Mouse (Mus musculus): Measurements from ENCODE around the gene Tapt1.

The Tapt1 gene

DNA sequence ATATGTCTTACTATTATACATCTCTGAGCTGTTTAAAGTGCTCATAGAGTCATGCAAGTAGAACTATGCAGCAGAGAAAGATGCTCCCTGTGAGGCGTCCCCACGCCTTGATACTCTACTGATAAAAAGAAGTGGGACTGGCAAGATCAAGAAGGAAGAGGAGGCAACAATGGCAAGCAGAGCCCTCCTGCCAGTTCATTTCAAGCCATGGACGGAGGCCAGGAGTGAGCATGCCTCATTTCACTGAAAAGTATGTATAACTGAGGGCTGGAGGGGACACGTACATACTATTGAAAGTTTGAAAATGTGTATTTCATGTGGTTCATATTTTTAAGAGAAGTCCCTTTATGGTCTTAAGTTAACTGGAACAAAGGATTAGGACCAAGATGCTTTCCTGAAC lies 28.0 kb downstream of the Tapt1 start:
- DNase-seq (ENCODE audit: low read depth, low spot score) = no peak

DNA sequence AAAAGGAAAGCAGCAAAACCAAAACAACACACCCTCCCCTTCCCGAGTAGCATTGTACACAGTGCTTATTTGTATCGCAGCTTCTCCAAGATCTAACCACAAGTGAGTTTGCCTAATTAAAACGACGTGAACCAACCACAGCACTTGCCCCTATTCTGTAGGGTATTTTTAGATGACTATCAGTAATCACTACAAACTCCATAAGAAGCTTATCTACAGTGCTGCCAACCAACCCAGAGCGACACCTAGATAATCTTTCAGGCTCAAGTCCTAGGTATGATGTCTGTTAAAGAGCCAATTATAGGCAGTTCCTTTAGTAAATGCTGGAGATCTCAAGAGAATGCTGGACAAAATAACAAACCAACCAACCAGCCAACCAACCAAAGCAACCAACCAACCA lies 28.6 kb downstream of the Tapt1 start:
- DNase-seq (ENCODE audit: low read depth, low spot score) = no peak

DNA sequence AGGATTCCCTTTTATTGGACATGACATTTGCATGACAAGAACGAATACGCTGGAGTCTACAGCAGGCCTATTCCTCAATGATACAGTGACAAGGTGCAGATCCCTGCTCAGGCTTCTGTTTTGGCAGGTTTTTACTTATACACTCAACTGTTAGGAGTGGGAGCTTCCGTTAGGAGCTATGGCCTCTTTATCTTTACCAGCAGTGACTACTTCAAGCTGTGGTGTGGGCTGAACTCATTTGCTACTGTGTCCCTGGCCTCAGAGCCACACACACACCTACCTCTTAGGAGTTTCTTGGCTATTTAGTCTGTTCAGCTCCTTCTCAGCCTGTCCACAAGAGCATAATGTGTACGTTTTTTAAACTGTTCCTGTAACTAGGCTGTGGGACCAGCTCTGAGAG lies 30.3 kb downstream of the Tapt1 start:
- no peak for DNase-seq (ENCODE audit: low read depth, low spot score)

DNA sequence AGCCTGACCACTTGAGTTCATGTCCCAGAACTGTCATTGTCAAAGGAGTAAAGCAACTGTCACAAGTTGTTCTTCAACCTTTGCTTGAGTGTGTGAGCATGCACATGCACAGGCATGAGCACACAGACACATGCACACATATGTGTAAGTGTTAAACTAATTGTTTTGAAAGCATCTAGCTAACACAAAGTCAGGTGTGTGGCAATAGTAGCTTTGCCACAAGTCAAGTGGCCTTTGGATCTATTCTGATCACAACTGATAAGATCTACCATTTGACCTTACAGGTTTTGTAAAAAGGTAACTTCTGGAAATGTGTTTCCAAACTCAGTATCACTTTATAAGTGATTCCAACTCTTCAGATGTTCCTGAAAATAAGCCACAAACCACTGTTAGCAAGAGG lies 39.1 kb downstream of the Tapt1 start:
- no peak for DNase-seq (ENCODE audit: low read depth, low spot score)

DNA sequence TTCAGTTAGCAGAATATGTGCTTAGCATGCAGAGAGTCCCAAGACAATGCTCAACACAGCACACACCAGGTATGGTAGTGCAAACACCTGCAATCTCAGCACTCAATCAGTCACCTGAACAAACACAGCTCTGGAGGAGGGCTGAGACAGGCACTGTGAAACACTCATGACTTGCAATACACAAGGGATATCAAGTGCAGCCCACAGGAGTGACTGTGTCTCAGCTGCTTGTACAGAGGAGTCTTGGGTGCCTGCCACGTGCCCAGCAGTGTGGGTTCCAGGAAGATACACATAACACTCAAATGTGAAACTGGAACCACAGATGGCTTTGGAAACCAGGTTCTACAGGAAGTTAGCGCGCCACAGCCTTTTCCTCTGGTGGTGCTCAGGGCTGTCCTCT lies 44.8 kb downstream of the Tapt1 start:
- DNase-seq (ENCODE audit: low read depth, low spot score) = peak; percentile 61

DNA sequence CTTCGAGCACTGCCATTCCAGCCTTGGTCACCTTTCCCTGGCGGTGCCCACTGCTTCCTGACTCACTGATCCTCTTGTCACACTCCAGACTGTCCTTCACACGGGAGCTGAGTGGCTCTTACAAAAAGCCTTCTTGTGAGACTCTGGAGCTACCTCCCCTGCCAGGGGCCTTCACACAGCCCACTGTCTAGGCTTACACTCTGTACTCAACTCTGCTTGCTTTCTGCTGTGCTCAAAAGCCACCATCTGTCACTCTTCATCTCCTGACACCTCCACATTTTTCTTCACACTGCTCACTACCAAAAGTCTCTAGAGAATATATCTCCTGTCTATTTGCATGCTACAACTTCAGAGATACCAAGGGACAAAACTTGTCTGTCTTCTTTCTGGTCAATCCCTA lies 46.0 kb downstream of the Tapt1 start:
- no peak for DNase-seq (ENCODE audit: low read depth, low spot score)

DNA sequence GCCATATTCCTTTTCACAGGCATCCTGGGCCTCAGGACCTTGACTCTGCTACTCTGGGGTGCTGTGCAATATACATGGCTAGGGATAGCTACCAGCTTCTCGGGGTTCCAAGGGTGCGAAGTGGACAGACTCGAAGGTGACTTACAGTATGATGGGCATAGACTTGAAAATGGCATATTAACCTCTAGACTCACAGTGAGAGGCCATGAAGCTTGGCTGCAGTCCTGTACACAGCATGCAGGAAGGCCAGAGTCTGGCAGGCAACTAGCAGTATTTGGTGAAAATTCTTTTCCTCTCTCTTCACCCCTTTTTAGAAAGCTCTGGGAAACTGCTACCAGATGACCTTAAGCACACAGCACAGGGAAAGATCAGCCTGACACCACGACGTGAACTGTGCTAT lies 52.4 kb downstream of the Tapt1 start:
- DNase-seq (ENCODE audit: low read depth, low spot score) = no peak

DNA sequence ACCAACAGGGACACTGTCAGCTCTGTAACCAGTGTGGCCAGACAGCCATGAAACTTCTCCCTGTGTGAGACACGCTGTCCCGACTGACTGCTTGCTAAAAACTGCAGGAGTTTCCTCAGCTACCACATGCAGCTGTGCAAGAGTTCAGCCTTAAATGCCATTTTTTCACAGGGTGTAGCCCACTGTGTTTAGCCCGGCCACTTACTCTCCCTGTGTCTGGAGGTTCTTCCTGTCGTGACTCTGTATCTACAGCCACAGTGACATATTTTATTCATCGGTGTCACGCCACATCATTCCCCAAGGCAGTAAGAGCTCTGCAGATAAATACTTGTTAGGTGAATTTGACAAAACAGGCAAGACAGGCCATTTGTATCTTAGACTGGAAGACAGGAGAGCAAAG lies 59.6 kb downstream of the Tapt1 start:
- no peak for DNase-seq (ENCODE audit: low read depth, low spot score)

DNA sequence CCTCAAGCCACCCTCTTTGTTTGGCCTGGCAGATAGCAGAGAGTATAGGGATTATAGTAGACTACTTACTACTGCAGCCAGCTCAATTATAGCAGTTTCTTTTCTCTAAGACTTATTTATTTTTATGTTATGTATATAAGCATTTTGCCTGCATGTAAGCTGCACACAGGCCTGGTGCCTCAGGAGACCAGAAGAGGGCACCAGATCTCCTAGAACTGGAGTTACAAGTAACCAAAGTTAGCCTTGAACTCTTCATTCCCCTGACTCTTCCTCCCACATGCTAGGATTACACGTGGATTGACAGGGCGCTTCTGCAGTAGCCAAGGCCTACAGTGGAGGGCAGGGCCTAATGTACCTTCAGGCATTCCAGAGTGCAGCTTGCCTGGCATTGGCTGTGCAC lies 60.6 kb downstream of the Tapt1 start:
- DNase-seq (ENCODE audit: low read depth, low spot score) = peak; percentile 69

DNA sequence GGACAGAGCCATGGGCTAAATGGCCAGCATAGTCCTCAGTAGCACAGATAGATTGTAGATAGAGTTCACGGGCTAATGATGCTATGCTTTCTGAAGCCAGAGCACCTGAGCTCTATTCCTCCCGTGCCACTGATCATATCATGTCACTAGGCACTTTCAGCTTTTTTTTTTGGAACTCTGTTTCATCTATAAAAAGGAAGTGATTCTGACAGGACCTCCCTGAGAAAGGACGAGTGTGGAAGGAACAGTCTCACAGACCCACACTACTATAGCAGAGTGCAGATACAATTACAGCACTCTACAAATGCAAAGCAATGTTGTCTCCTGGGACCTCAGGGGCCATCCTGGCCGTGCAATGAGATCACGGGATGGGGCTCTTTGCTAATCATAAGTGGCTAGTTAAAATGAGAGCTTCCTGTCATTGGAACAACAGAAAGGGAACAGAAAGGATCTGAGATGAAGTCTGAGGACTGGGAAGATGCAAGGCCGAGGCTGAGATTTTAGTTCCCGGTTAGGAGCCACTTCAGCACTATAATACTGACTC lies 62.1 kb downstream of the Tapt1 start:
- no peak for DNase-seq (ENCODE audit: low read depth, low spot score)

DNA sequence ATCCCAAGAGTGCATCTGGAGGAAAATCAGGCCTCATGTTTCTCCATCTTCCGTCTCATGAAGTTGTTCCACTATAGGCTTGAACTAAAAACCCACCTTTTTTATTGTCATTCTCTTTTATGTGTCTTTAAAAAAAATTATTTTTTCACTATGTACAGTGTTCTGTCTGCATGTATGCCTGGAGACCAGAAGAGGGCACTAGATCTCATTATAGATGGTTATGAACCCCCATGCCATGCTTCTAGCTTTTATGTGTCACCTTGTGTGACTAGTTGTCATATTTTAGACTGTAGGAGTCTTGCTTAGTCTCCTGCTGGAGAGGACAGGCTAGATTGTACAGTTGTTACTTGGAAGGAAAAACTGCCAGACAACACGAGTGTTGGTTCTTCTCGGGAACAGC lies 63.1 kb downstream of the Tapt1 start:
- no peak for DNase-seq (ENCODE audit: low read depth, low spot score)

DNA sequence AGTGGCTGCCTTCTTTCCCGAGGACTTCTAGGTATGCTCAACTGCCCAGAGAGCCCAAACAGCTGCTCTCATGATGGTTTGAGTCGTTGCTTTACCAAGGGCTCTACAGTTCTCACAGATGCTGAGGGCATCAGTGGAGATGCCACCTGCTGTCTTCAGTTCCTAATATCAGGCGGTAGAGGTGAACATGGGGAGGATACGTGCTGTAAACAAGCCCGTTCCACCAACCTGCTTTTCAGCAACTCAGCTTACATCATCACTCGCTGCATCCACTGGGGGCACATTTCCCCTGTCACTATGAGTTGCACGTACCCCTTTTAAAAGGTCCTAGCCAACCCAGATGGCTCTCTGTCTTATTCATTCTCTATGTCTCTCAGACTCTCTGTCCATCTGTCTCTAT lies 63.6 kb downstream of the Tapt1 start:
- DNase-seq (ENCODE audit: low read depth, low spot score) = no peak

DNA sequence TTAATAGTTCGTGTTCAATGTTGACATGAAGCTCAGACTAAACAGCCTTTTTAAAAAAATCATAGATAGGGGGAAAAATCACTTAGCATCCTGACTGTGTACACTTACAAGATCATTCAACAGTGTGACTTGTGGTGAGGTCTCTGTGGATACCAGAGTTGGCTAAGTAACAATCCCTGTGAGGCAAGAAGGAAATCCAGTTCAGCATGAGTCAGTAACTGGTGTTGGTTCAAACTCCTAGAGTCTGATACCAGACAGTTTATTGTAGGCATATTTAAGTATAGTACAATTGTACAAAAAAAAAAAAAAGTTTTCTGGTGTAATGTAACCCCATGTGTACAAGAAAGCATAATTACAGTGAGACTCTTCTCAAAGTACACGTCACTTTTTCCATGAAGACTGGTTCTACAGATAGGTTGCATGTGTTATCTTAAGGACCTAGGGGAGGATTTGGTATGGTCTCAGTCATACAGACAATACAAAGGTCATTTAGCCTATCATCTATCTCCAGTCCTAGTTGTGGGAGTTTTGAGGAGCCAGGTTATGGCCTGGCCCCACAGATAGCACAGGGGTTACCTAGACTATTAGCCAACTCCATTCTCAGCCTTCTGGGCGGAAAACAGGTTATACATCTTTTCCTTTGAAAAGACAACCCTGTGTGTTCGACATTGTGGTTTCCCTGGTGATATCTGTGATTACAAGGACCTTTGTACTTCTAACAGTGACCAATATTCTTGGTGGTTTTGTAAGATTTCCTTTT lies 66.6 kb downstream of the Tapt1 start:
- no peak for DNase-seq (ENCODE audit: low read depth, low spot score)

DNA sequence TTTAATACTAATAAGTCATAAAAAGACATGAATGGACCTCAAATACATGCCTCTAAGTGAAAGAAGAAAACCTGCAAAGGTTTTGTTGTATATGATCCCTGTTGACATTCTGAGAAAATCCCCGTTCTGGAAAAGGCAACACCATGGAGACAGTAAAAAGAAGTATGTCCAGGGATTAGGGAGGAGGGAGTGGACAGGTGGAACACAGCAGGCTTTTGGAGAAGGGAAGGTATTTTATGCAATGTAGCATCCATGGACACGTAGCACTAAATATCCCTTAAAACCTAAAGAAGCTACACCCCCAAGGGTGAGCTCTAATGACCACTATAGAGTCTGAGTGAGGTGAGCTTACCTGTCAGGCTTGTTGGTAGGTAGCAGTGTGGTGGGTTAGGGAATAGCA lies 67.2 kb downstream of the Tapt1 start:
- DNase-seq (ENCODE audit: low read depth, low spot score) = no peak

DNA sequence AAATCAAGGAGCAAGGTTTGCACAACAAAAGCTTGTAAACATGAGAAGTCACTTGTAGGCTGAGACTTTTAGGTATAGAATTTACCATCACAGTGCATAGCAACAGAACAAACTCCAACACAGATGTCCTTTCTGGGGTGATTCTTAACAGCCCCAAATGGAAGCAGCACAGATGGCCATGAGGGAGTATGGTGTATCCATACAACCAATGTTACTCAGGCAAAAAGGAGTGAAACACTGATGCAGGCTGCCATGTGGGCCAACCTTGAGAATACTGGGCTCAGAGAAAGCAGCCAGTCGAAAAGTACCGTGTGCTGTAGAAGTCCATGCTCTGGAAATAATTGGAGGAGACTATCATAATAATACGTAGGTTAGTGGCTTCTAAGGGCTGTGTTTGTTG lies 68.0 kb downstream of the Tapt1 start:
- DNase-seq (ENCODE audit: low read depth, low spot score) = no peak

DNA sequence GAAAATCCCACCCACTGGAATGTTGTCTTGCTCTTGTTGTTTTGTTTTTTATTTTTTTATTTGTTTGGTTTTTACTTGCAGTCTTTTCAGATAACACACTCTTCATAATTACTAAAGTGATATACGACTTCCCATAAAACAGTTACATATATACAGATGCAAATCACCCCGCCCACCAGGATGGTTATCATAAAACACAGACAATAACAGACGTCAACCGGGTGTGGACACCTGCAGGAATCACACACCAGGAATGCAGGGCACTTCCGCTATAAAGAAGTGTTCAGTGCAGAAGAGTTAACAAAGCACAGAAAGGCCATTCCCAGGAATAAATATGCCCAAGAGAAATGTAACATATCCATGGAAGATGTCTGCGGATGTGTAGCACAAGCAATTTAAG lies 68.7 kb downstream of the Tapt1 start:
- DNase-seq (ENCODE audit: low read depth, low spot score) = no peak

DNA sequence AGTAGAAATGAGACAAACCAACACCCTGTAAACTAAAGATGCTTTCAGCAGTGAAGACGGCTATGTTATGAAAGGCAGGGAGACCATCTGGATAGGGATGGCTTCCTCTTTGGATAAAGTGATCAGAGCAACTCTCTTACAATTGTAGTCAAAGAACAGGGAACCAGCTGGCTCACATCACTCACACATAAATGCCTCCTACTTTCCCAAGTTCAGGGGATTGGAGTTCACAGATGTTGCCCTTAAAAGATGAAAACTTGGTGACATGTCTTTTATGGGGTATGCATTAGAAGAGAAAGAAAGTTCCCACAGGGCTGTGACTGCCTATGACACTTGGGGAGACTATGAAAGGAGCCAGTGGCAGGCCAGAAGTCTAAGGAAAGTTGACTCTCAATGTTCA lies 73.4 kb downstream of the Tapt1 start:
- DNase-seq (ENCODE audit: low read depth, low spot score) = no peak

DNA sequence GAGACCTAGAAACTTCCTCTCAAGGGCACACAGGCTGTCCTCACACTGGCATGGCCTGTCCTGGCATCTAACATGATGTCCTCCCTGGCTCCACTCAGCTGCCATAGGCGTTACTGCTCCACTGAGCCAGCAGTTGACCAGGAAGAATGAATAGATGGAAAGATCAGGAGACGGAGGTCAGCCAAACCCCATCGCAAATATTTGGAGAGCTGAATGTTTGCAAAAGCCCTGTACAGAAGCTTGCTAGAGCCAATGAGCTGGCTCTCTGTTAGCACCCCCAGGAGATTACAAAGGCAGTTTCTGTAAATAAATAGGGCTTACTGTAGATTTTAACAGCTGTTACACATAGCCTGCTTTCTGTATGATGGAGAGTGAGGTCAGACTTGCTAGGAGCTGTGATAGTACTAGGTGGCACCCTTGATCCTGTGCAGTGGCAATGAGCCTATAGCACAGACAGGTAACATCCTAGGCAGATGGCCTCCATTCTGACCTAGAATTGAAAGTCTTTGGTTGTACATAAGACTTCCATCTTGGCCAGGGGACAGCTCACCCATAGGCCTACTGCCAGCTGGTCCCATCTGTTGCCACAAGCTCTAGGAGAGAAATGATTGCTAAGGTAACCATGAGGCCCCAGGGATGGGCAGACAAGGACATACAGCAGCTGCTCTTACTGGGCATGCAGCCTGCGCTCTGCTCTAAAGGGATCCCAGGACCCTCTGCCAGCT lies 74.9 kb downstream of the Tapt1 start:
- DNase-seq (ENCODE audit: low read depth, low spot score) = no peak

DNA sequence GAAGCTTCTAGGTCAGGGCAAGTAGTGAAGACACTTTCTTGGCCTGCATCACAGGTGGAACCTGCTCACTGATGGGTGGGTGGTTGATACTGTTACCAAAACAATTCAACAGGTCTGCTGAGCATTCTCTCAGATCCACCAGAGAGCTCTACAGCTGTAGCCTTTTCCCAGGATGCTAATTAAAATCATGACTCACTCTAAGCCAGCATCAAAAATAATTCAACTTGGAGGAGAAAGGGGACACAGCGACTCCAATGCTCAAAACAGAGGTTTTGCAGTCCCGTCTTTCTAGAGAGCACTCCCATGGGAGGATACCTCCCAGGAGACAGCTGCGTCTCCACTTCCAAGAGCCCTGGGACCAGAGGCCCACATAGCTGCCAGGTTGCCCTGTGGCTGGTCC lies 78.7 kb downstream of the Tapt1 start:
- no peak for DNase-seq (ENCODE audit: low read depth, low spot score)

DNA sequence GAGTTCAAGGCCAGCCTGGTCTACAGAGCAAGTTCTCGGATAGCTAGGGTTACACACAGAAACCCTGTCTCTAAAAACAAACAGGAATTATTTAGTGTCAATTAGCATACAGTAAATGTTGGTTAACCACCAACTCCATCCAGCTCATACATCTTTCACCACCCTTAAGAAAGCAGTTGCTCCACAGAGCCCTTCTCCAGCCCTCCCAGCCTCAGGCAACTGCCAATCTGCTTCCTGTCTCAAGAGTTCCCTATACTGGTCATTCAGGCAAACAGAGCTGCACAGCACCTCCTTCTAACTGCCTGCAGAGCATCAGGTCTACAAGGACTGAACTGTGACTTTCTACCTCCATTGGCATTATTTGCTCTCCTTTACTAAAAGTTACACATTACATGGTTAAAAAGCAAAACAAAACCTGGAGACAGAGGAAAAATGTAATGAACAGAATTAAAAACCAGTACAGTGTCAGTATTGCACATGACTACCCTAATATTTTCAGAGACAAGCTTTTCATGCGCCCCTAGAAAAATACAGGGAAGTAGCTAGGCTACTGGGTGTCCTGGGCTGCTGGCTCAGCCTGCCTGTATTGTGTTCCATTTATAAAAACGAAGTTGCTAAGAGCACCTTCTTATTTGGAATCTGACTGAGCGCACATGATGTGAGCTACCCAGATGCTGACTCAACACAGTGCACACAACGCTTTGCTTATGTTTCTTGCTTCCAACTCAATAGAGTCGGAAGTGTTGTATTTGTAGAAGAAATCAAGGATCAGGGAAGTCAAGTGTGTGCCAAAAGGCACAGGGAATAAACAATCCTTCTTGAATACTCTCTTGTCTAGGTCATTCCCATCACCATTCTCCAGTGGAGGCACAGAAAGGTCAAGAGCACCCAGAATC lies 79.7 kb downstream of the Tapt1 start:
- no peak for DNase-seq (ENCODE audit: low read depth, low spot score)

DNA sequence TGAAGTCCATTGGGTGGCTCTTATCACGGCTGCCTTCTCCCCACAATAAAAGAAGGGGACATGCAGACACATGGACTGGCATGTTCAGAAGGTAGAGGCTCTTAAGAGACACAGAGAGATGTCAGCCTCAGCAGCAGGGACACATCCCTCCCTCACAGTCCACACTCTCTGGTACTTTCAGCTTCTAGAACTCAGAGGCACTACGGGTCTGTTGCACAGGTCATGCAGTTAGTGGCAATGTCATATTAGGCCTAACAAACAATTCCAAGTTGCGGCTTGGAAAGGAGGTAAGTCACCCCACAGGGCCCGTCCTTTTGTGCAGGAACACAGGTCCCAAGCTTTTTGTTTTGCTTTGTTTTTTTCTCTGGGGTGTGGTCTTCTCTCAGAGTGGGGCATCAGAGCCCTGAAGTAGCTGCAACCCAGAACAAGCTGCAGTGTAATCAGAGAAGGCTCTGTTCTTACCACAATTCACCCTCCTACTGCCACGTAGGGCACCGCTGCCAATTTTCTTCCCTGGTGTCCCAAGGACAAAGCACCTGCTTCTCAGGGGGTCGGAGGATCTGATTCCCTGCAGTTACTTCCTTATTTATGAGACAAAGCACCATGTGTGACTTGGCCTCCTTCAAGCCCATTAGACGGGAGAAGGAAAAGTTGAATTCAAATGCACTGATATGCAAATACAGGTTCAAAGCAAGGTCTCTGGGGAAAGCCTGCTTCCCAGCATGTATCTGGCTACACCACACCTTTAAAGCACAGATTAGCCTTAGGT lies 82.8 kb downstream of the Tapt1 start:
- no peak for DNase-seq (ENCODE audit: low read depth, low spot score)

Measured in CD4-positive, CD25-positive, alpha-beta regulatory T cell, adult 2 months (primary cell).